Mouse (Mus musculus) MEL (cell line): Measurements from ENCODE around the gene Nlrx1.

Experiments
- CTCF ChIP-seq, 3 experiments: IDR thresholded peaks in 2 of 3; conservative IDR thresholded peaks in 1 of 3; 2 replicates each; pipeline ENCODE4 v1.5.1; 2011 to 2012; ENCODE audit warnings: low read length in 3 of 3, low read depth in 2 of 3, mild to moderate bottlenecking in 2 of 3, improper control_type of control experiment in 1 of 3, inconsistent platforms in 1 of 3, mixed read lengths in 1 of 3, moderate library complexity in 1 of 3; ENCODE audit not compliant: control insufficient read depth in 1 of 3, insufficient read depth in 1 of 3, poor library complexity in 1 of 3, severe bottlenecking in 1 of 3
- ELF1 ChIP-seq: IDR thresholded peaks from 2 replicates; pipeline ENCODE4 v1.6.1; 2014; ENCODE audit warnings: low read depth, mild to moderate bottlenecking, inconsistent platforms, low read length, improper control_type of control experiment, moderate library complexity
- POLR2A ChIP-seq, 2 experiments: IDR thresholded peaks; 2 replicates each; pipeline ENCODE4 v1.6.1; 2011 to 2012; ENCODE audit warnings: low read length in 2 of 2, mild to moderate bottlenecking in 2 of 2, control low read depth in 1 of 2, improper control_type of control experiment in 1 of 2, low read depth in 1 of 2, moderate library complexity in 1 of 2; ENCODE audit not compliant: control insufficient read depth in 1 of 2, insufficient read depth in 1 of 2, poor library complexity in 1 of 2
- POLR2AphosphoS5 ChIP-seq: IDR thresholded peaks from 2 replicates; pipeline ENCODE4 v1.6.1; 2012; ENCODE audit warnings: low read depth, borderline replicate concordance, mild to moderate bottlenecking, inconsistent platforms, low read length, moderate library complexity, mixed read lengths
- TBP ChIP-seq: IDR thresholded peaks from 2 replicates; pipeline ENCODE4 v1.8.0; 2011; ENCODE audit warnings: low read depth, low read length, improper control_type of control experiment
- ZC3H11A ChIP-seq: IDR thresholded peaks from 2 replicates; pipeline ENCODE4 v1.6.1; 2012; ENCODE audit warnings: low read depth, mild to moderate bottlenecking, inconsistent platforms, low read length, improper control_type of control experiment

DNA sequence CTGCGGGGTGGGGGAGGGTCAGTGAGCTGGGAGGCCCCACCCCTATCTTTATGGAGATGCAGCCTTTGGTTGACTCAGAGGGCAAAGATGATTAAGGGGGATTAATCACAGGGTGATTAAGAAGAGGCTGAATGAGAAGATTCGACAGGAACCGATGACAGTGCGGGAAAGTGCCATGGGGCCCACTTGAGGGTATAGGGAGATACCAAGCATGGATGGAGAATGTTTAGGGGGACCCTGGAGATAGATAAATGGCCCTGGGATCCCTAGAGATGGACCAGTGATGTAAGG lies 45.8 kb upstream of the Nlrx1 start:
- TF ChIP-seq ZC3H11A (no peak), POLR2A (IDR thresholded peaks at IDR 0.05; ENCODE audit: control insufficient read depth in 1 of 2, insufficient read depth in 1 of 2, low read depth in 1 of 2, low read length in 2 of 2, poor library complexity in 1 of 2) (no peak), POLR2AphosphoS5 (no peak), ELF1 (no peak), CTCF (IDR thresholded peaks at IDR 0.05 in 2 of 3, conservative IDR thresholded peaks at IDR 0.05 in 1 of 3; ENCODE audit: control insufficient read depth in 1 of 3, insufficient read depth in 1 of 3, low read depth in 2 of 3, low read length in 3 of 3, poor library complexity in 1 of 3, severe bottlenecking in 1 of 3) (no peak), TBP (no peak)
